Mouse (Mus musculus) regulatory T cell (primary cell): ENCODE measurements around the gene Kmt2b.

Experiments
- in situ Hi-C: fragments of 300-600 bp; cut with MboI, MseI; formaldehyde crosslinking; loops from one replicate; pipeline ENCODE4 v1.15.1; 2025; ENCODE audit warnings: high pct_unique_total_duplicates

Gene Kmt2b

DNA sequence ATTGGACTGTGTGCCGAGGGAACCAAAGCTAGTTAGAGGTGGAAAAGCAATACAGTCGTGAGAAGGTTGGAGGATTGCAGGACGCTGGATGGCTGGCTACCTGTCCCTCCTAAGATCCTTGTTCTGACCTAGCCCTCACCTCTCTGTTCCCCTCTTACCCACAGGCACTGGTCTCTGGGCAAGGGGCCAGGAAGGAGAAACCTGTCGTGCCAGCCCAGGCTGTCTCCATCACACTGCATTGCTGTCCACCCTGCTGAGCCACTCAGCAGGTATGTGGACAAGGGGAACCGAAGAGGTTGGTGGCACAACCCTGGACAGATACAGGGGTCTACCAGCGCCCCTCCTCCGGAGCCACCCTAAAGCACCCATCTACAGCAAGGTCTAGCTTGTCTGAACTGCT lies 12.1 kb upstream of the Kmt2b start:
- in situ Hi-C loops = no loop called here

DNA sequence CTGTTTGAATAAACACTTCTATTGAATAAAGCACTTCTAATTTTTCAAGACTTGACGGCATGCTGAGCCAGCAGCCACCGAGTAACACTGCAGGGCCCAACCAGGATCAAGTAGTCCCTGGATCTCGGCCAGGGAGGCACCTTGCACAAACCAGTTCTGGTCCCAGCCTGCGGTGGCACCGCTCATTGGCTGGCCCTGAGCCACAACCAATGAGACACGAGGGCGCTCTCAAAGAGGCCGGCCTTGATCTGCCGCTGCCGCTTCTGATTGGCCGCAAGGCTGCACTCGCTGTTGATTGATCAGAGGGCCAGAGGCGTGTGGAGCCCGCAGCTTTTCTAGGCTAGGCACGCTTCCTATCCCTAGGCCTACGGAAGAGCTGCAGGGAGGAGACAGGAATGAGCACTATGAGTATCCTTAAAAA lies 11.4 kb upstream of the Kmt2b start:
- in situ Hi-C loops = loop anchor here (5.0 kb wide), 1 partner anchor 1793 kb away; the partner anchor contains the start of gene Hnrnpl

DNA sequence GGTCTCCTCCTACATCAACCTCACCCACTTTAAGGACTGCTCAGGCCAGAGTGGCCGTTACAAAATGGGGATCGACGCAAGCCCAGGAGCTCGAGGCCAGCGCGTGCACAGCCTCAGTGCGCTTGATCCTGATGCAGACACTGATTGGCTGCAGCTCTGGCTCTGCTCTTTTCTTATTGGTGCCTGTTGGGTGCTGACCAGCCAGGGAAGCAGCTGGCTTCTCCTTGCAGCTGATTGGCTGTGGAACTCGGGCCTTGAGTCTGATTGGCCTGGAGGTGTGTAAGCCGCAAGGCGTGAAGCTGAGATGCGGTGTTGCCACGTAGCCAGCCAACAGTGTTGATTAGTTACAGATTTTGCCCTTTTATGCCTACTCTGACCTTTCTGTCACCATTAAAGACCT lies 10.3 kb upstream of the Kmt2b start, which contains the start of gene Zbtb32:
Gene Zbtb32, minus strand, starts transcription at position 124 of the 400 bp plus-strand sequence.
- in situ Hi-C loops = loop anchor here (5.0 kb wide), 1 partner anchor 1791 kb away; the partner anchor contains the start of gene Hnrnpl

DNA sequence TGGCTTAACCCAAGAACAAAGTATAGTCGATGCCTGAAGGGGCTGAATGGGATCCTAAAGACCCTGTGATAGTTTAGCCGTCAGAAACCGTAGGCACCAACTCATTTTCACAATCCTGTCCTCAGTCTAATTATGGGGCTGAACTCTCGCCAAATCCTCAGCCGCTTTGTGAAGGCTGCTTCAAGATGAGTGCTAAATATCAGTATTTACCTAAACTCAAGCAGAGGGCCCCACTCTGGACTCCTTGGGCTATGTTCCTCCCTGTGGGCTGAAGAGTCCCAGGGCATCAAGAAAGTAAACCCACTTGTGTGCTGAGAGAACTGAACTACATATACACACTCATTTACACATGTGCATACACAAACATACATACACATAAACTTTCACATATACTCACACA lies 8.3 kb upstream of the Kmt2b start:
- in situ Hi-C loops = loop anchor here (5.0 kb wide), 1 partner anchor 1790 kb away; the partner anchor contains the start of gene Hnrnpl

DNA sequence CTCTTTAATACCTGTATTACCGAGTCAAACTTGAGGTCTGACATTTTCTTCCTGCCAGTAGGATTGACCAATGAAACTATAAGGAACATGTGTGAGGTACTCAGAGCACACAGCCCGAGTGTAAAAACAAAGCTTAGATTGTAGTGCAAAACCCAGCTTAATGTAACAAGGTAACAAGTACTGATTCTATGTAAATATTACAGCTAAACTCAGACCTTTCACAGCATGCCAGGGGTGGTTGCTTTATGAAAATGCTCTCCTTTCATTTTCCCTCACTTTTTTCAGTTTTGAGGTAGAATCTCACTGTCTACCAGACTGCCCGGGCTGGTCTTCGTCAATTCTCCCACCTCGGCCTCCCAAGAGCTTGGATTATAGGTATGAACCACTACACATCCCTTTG lies 7.6 kb upstream of the Kmt2b start:
- in situ Hi-C loops = loop anchor here (5.0 kb wide), 1 partner anchor 1789 kb away; the partner anchor contains the start of gene Hnrnpl

DNA sequence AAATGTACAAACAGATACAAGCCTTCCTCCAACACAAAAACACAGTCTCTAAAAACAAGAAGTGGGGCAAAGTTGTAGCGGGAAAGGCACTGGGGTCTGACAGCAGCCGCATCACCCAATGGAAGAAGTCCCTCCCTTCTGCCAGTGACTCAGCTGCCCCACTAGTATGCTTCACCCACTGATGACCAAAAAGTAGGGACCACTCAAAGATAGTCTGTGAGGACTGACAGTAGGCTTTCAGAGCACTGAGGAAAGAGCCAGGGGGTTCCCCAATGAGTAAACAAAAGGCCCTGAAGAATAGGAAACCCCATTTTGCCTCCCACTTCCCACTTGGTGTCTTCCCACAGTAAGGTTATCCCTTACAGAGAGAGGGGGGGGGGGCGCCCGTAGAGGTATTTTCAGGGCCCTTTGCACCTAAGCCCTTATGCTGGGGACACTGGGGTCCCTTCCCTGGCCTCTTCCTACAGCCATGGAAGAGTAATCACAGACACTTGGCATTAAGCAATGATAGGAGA lies 6.0 kb upstream of the Kmt2b start:
- in situ Hi-C loops = loop anchor here (5.0 kb wide), 1 partner anchor 1787 kb away; the partner anchor contains the start of gene Hnrnpl

DNA sequence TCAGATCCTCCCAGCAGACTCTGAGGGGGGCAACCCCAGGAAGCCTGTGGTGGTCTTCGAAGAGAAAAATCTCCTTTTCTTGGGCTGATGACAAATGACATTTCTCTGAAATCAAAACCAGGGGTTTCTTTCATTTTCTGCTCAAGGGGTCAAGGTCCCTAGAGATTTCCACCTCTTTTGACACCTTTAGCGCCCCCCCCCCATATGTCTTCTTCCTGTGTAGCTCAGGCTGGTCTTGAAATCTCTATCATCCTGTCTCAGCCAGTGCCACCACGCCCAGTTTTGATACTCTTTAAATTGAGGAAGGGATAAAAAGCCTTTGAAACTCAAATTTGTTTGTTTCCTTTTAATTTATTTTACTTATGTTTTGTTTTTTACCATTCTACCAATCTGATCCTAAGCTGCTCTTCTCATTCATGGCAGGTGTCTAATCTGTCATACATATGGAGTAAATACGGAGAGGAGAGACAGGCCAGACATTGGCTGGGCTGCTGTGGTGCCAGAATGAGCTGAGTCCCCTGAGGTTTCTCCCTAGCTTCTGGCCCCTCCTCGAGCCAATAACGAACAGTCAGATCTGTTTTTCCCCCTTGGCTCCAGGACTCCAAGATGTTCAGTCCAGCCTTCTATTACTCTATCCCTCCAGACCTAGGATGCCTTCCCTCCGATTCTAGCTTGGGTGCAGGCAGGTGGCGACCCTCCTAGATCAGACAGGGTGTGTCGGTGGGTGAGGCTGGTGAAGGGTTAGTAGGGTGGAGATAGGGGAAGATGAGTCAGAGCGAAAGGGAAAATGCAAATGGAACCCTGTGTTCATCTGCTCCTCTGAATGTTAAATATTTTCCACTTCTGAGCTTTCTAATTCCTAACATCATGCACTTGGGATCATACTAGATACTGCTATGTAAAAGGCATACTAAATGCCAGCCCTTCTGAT lies 5.3 kb upstream of the Kmt2b start:
- in situ Hi-C loops = no loop called here

DNA sequence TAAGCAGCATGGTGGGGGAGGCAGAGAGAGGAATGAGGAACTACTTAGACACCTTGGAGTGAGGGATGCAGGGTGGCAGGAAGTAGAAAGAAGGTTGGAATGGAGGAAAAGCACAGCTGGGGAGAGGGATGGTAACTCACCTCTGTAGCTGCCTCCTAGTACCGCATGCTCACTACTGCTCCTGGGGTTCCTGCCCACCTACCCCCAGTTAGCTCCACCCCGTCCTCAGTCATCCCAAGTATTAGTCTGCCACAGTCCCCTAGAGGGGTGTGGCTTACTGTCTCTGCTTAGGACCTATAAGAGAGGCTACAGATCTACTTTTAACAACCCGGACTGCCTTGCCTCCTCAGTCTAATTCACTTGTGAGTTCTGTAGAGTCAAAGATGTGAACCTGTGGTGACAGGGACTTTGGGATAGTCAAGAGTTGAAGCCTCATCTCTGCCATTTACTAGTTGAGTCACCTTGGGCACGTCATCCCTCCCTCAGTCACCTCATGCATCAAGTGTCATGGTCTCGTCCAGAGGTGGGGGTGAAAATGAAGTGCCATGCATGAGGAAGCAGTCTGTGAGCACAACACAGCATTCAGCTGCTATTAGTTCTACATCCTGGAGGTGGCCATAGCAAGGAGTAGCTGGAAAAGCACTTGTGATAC lies 4.4 kb upstream of the Kmt2b start:
- in situ Hi-C loops = no loop called here

DNA sequence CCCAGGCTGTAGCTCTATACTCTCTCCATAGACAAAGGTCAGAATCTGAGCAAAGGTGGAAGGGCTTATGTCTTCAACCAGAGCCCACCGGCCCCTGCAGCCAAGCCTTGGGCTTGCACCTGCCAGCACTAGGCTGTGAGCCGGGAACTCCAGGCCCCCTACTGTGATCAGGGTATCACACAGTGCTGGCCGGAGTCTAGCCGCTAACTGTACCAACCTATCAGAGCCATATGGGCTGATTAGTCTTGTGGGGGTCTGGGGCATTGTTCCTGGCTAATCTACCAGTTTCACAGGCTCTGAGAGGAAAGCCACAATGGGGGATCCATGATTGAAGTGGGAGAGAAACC lies 3.1 kb upstream of the Kmt2b start:
- in situ Hi-C loops = no loop called here

DNA sequence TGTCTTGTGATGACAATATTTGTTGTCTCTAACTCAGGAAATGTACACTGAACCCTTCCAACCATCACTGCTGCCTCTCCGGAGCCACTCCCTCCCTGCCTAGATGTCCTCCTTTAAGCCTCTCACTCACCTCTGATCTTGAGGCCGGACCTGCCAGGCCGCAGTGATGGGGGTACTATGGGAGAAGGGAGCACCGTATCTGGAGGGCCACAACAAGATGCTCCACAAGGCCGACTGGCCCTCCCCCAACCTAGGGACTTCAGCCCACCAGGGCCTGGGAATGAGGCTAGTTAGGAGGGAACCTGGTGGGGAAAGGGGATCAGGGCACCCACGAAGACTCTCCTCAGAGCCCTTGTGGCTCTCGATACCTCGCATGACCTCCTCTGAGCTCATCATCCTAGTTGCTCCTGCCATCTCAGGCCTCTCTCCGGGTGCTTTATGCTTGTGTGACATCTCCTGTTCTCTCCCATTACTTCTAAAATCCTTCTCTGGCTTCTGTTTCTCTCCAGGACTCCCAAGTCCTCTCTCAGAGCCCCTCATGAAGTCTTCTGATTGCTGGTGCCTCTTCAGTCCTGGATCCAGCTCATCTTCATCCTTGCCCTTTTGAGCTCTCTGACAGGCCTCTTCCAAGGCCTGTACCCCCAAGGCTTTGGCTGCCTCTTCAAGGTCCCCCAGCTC lies 2.5 kb upstream of the Kmt2b start:
- in situ Hi-C loops = no loop called here

DNA sequence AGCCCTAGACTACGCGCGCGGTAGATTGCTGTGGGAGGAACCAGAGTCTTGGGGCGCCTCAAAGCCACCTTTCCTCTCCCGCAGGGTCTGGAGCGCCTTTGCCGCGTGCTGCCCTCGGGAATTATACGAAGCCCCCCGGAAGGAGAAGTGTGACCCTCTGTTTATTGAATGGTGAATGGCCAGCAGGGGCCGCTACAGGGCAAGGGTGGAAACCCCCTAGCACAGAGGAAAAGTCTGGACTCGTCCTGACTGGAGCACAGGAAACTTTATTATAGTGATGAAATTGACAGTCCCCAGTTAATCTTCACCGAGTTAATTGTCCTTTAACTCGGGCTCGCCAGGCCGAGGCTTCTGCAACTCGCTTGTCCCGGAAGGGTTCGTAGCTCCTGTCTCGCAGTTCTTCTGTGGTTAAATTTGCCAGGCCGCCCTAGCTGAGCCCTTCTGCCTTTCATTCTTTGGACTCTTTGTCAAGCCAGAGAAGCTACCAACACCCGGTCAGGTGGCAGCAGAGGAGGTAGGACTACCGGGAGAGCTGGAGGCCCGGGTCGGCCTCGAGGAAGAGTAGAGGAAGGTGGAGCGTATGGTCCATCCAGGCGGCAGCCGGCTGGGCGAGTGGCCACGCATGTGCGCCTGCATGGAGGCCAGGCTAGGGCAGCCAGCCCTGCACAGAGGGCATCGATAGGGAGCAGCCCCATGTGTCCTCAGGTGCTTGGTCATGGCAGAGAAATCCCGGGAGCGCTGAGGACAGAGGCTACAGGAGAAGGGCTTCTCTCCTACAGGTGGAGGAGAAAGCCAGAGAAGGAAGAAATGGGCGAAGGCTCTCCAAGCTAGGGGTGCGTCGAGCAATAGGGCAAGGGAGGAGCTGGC lies 1.1 kb upstream of the Kmt2b start:
- in situ Hi-C loops = no loop called here

DNA sequence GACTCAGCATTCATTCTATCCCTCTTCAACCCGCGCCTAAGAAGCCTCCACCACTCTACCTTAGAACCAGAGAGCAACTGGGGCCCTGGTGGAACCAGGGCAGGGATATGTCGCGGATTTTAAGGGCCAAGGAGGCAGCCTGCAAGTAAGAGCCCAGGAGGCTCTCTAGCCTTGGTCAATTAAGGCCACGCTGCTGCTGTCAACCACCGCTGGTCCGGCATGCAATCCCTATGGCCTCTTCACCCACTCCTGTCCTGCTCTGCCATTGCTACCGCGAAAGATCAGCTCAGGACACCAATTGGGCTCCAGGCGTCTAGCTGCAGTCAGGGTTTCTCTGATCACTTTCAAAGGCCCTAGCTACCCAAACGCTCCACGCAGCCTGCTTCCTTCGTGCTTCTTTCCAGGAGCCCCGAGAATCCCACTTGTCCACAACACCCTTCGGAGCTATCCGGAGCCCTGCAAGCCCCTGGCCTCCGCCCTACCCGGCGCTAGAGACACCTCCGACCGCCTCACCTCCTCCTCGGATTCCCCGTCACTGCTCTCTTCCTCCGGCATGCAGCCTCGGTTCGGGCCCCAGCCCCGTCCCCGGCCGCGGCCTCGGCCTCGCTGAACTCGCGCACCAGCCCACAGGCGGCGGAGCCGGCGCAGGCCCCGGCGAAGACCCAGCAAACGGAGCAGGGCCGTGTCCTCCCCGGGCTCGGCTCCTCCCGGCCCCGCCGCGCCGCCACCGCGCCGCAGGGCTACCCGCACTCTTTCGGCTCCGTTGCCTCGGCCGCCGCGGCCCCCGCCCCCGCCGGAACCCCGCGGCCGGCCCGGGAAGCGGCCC lies 471 bp downstream of the Kmt2b start:
- in situ Hi-C loops = no loop called here

DNA sequence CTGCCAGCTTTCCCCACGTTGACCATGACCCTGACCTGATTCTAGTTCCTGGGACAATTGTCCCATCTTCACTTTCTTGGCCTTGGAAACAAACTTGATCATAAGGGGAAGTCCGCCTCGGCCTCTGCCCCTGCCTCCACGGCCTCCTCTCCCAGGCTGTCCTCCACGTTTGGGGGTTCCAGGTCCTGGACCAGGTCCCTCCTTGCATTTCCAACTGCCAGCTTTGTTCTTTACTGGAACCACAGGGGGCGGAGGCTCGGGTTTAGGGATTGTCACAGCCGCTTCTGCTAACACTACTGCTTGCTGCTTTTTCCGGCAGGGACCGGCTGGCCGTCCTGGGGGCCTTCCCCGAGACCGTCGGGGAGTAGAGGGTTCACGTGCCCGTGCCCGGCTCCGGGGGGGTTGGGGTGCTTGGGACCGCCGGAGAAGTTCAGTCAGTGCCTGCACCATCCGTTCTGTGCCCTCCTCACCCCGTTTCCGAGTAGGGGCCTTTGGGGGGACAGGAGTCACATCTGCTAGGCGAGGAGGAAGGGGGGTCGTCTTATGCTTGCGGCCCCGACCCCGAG lies 2.0 kb downstream of the Kmt2b start:
- in situ Hi-C loops = no loop called here

DNA sequence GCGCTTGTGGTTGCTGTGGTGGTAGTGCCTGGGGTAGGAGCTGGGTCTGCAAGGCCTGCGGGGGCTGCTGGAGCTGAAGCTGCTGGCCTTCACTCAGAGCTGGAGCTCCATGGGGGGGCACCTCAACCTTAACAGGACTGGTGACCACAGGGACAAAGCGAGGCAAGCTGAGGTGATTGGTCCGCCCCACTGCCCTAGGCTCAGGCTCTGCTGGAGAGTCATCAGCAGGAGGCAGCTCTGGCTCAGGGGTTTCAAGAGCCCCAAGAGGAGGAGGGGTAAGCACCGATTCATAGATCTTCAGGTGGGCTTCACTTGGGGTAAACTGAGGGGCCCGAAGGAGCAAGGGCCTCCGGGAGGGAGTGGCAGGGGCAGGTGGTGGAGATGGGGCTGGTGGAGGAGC lies 3.4 kb downstream of the Kmt2b start:
- in situ Hi-C loops = no loop called here

DNA sequence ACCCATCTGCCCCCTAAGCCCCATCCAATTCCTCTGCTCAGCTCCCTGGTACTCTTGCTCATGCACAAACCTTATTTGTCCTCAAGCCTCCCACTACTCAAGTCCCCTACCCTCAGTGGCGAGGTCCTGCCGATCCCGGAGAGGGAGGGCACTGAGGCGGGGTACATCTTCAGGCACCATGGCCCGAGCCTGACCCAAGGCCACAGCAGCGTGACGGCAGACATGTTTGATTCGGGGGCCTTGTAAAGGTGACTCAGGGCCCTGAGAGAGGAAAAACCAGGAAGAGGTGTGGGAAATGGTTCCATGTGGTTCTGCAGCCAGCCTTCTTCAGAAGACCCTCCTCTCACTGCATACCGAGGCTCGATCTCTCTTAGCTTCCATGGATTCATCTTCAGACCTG lies 4.2 kb downstream of the Kmt2b start:
- in situ Hi-C loops = no loop called here

DNA sequence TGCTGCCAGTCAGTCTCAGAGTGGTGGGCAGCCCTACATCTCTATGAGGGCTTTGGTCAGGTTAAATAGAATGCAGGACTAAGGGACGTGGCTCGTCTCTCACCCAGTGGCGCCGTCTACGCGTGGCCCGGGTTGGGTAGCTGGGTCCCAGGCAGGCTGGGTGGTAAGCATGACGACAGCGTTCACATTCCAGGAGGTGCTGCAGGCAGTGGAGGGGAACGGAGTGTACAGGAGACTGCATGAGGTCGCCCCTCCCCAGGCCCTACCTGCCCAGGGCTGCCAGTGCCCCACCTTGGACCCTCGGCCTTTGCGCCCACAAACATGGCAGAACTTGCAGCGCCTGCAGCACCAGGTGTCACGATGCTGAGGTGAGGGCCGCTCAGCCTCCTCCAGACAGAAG lies 7.0 kb downstream of the Kmt2b start:
- in situ Hi-C loops = no loop called here

DNA sequence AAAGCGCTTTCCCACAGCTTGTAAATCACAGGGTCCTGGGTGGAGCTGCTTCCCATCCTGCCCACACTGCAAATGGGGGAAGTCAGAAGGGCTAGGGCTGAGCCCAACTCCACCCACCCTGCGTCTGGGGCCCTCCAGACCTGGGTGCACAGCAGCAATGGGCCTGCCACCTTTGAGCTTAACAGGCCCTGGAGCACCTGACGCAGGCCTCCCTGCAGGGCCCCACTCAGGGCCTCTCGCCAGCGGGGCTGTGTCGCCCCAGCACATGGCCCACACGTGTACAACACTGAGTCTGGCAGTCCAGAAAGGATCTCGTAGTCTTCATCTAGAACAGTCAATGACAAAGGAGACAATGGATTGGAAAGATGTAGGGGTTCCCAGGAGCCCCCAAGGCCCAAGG lies 8.6 kb downstream of the Kmt2b start:
- in situ Hi-C loops = no loop called here

DNA sequence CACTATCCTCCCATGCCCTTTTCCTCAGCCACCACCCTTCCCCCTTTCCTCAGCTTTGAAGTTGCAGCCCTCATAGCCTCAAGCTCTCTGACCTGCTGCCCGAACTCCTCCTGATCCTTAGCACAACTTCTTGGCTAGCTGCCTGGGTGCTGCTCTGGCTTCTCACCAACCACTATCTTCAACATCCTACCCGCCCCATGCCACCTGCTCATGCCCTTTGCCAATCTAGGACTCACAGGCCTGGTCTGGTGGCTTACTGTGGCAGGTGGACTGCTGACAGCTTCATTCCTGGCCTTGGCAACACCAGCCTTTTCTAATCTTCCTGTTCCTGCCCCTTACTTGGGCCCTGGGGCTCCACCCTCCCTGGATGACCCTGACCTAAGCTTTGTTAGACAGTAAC lies 15.6 kb downstream of the Kmt2b start:
- in situ Hi-C loops = no loop called here

DNA sequence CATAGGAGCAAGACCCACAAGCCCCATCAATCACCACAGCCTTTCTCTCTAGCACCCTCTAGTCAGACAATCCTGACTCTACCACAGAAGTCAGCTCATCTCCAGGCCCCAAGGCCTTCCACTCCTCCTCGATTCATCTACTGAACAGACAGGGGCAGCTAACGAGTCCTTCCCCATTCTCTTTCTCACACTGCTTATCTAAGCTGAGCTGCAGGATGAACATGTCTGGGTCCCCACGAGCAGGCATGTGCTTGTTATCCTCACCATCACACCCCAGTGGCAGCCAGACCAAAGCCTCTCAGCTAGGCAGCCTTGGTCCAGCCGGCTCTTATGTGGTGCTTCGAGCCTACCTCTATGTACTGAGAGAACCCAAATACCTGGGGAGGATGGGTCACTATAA lies 16.1 kb downstream of the Kmt2b start:
- in situ Hi-C loops = no loop called here

DNA sequence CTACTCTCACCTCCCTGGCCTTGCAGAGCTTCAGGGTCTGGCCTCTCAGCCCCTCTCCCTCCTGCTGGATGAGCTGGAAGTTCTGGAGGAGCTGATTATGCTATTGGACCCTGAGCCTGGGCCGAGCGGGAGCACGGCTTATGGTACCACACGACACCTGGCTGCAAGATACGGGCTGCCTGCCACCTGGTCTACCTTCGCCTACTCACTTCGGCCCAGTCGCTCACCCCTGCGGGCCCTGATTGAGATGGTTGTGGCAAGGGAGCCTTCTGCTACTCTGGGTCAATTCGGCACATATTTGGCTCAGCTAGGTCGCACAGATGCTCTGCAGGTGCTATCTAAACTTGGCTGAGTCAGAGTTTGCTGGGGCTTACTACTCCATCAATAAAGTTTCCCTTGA lies 21.0 kb downstream of the Kmt2b start:
- in situ Hi-C loops = no loop called here
